Mouse (Mus musculus) heart, embryonic 16.5 days (tissue): Measurements from ENCODE around the gene Galntl6. TPM values are rescaled to one million over a fixed set of nuclear protein-coding genes. Genes with fewer than 3 reads are reported as not detected.

Source experiments
- ATAC-seq: fragments of 200-750 bp; cut with Nextera tagmentation; replicated peaks from 2 replicates; pipeline ENCODE4 v1.8.0; 2017; ENCODE audit warnings: moderate number of reproducible peaks; ENCODE audit not compliant: insufficient read depth, low FRiP score; ENCODE audit errors: extremely low read depth
- H3K27ac ChIP-seq: fragments of 300-500 bp; sonication (generic); 2 replicates; pipeline ENCODE4 v1.5.1; 2014; ENCODE audit warnings: mild to moderate bottlenecking, low read length, control low read depth, moderate library complexity
- H3K27me3 ChIP-seq: fragments of 300-500 bp; sonication (generic); 2 replicates; pipeline ENCODE4 v1.6.1; 2014; ENCODE audit warnings: low read length, mixed read lengths; ENCODE audit not compliant: control insufficient read depth, insufficient read depth
- H3K36me3 ChIP-seq: fragments of 300-500 bp; sonication (generic); 2 replicates; pipeline ENCODE4 v1.6.1; 2014; ENCODE audit not compliant: control insufficient read depth, insufficient read depth
- H3K4me1 ChIP-seq: fragments of 300-500 bp; sonication (generic); 2 replicates; pipeline ENCODE4 v1.6.1; 2014; ENCODE audit warnings: low read length, mixed read lengths; ENCODE audit not compliant: control insufficient read depth, insufficient read depth
- H3K4me2 ChIP-seq: fragments of 300-500 bp; sonication (generic); 2 replicates; pipeline ENCODE4 v1.6.1; 2014; ENCODE audit warnings: low read depth, mild to moderate bottlenecking, control low read depth, low read length
- H3K4me3 ChIP-seq: fragments of 300-500 bp; sonication (generic); 2 replicates; pipeline ENCODE4 v1.5.1; 2014; ENCODE audit warnings: mild to moderate bottlenecking, control low read depth, low read length
- H3K9ac ChIP-seq: fragments of 300-500 bp; sonication (generic); 2 replicates; pipeline ENCODE4 v1.6.1; 2014; ENCODE audit warnings: low read length, control low read depth
- H3K9me3 ChIP-seq: fragments of 300-500 bp; sonication (generic); replicated peaks from 2 replicates; pipeline ENCODE4 v1.6.1; 2016; ENCODE audit warnings: low read length; ENCODE audit not compliant: control insufficient read depth
- WGBS: fragments of 180-500 bp; shearing (Covaris S2); extraction: QIAGEN DNeasy Blood & Tissue Kit; methylation state at CpG from one replicate; pipeline ENCODE4 v1.1.7; 2014; 5-methylcytosine and 5-hydroxymethylcytosine counted together
- polyA plus RNA-seq: library from polyadenylated mRNA; unstranded; fragments of >200 nt; fragmentation: Nextera tagmentation; extraction: Ambion mirVana; gene quantifications from 2 replicates; pipeline ENCODE4 v1.2.1, GENCODE M21; 2015

Galntl6 gene
- polyA plus RNA-seq, 1 experiment from 2014 or later = 0.03 TPM

DNA sequence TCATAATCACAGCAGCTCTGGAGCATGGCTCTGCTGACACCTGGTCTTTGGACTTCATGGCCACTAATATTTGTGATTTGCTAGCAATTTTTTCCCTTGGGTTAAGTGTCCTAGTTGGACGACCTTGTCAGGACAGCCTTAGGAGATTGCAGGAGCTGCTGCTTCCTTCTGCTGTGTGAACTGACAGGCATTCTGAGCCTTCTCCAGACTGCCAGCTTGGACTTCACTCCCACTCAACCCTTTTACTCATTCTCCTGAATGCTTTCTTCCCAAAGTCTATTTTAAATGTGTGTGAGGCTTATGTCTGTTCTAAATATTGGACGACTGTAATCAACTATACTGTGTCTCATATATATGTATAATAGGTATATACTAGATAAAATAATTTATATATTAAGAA, 971.3 kb downstream of the Galntl6 start:
- H3K27me3 ChIP-seq = no peaks in the 10 kb centered on the region; the same call in 1 of the 2 replicates
- no peak overlapping the region for H3K4me2 ChIP-seq
- ATAC-seq = no peak
- no peak overlapping the region for H3K27ac ChIP-seq
- no peak overlapping the region for H3K9ac ChIP-seq
- no peaks in the 10 kb centered on the region for H3K36me3 ChIP-seq
- no peaks in the 10 kb centered on the region for H3K4me1 ChIP-seq
- H3K4me3 ChIP-seq = no peak overlapping the region
- H3K9me3 ChIP-seq = no peaks in the 10 kb centered on the region
- 51% methylated on average over 2 of the region's 2 CpGs for WGBS

- Histone ChIP-seq H3K27ac (no peak overlapping the region), H3K9me3 (no peaks in the 10 kb centered on the region), H3K36me3 (no peaks in the 10 kb centered on the region), H3K27me3 (no peaks in the 10 kb centered on the region; the same call in 1 of the 2 replicates), H3K4me1 (no peaks in the 10 kb centered on the region; the same call in 1 of the 2 replicates), H3K4me3 (0 out of 2 replicates have a peak overlapping the region, but pooled peaks have one; percentile 7), H3K9ac (no peak overlapping the region), H3K4me2 (peak overlapping the region; percentile 39)
- WGBS = 58% methylated on average over 5 of the region's 5 CpGs
- ATAC-seq = no peak
These were observed 972.5 kb downstream of the Galntl6 start for GRCm38 (mm10) chr8:57939856-57940420.

GRCm38 (mm10) chr8:57939177-57939855, 973.1 kb downstream of the Galntl6 start:
- Histone ChIP-seq H3K4me2 (peak overlapping the region; percentile 39), H3K27me3 (no peaks in the 10 kb centered on the region; the same call in 1 of the 2 replicates), H3K27ac (no peak overlapping the region), H3K36me3 (no peaks in the 10 kb centered on the region), H3K4me3 (0 out of 2 replicates have a peak overlapping the region, but pooled peaks have one; percentile 7), H3K4me1 (no peaks in the 10 kb centered on the region; the same call in 1 of the 2 replicates), H3K9me3 (no peaks in the 10 kb centered on the region), H3K9ac (no peak overlapping the region)
- no peak; the same call in 1 of the 2 replicates for ATAC-seq
- WGBS = 23% methylated on average over 8 of the region's 8 CpGs

- Histone ChIP-seq H3K4me3 (no peak overlapping the region), H3K27ac (no peak overlapping the region), H3K4me2 (no peak overlapping the region), H3K36me3 (no peaks in the 10 kb centered on the region), H3K27me3 (no peaks in the 10 kb centered on the region), H3K9me3 (no peaks in the 10 kb centered on the region; the same call in 1 of the 2 replicates), H3K4me1 (no peaks in the 10 kb centered on the region), H3K9ac (no peak overlapping the region)
- WGBS = 18% methylated on average over 6 of the region's 6 CpGs
- ATAC-seq = no peak
These were observed 985.4 kb downstream of the Galntl6 start for GRCm38 (mm10) chr8:57927074-57927473.

DNA sequence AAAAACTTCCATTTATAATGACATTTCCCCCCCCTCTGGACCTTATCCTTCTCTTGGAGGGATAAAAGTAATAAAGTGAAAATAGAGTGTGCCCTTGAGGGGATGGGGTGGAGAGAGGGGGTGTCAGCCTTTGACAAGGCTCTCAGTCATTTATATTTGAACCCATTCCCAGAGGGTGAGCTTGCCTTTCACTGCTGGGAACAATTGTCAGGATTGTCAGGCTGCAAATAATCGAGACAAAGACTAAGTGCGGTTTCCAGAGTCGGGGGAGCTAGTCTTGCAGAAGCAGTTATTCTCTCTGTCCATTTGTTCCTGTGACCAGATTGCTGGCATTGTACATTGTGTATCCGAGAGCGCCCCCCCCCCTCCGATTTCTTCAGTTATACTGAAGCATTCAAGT, 988.9 kb downstream of the Galntl6 start:
- 77% methylated on average over 6 of the region's 6 CpGs for WGBS
- no peak overlapping the region for H3K27ac ChIP-seq
- no peaks in the 10 kb centered on the region for H3K27me3 ChIP-seq
- no peaks in the 10 kb centered on the region for H3K4me1 ChIP-seq
- H3K4me3 ChIP-seq = no peak overlapping the region
- H3K36me3 ChIP-seq = no peaks in the 10 kb centered on the region
- no peak overlapping the region for H3K9ac ChIP-seq
- no peaks in the 10 kb centered on the region for H3K9me3 ChIP-seq
- no peak overlapping the region for H3K4me2 ChIP-seq
- no peak for ATAC-seq

- H3K36me3 ChIP-seq = no peaks in the 10 kb centered on the region
- no peak overlapping the region for H3K27ac ChIP-seq
- H3K4me1 ChIP-seq = no peaks in the 10 kb centered on the region
- no peaks in the 10 kb centered on the region for H3K9me3 ChIP-seq
- no peak for ATAC-seq
- 77% methylated on average over 6 of the region's 6 CpGs for WGBS
- no peak overlapping the region for H3K4me2 ChIP-seq
- no peaks in the 10 kb centered on the region for H3K27me3 ChIP-seq
- H3K4me3 ChIP-seq = no peak overlapping the region
- H3K9ac ChIP-seq = no peak overlapping the region
These were observed 989.3 kb downstream of the Galntl6 start for GRCm38 (mm10) chr8:57923130-57923529.

GRCm38 (mm10) chr8:57922214-57923070, 990.0 kb downstream of the Galntl6 start:
- ATAC-seq = no peak
- no peaks in the 10 kb centered on the region for H3K9me3 ChIP-seq
- H3K27ac ChIP-seq = no peak overlapping the region
- WGBS = 75% methylated on average over 6 of the region's 6 CpGs
- H3K4me1 ChIP-seq = no peaks in the 10 kb centered on the region
- H3K36me3 ChIP-seq = no peaks in the 10 kb centered on the region
- no peak overlapping the region for H3K4me2 ChIP-seq
- no peaks in the 10 kb centered on the region for H3K27me3 ChIP-seq
- no peak overlapping the region for H3K9ac ChIP-seq
- H3K4me3 ChIP-seq = no peak overlapping the region

DNA sequence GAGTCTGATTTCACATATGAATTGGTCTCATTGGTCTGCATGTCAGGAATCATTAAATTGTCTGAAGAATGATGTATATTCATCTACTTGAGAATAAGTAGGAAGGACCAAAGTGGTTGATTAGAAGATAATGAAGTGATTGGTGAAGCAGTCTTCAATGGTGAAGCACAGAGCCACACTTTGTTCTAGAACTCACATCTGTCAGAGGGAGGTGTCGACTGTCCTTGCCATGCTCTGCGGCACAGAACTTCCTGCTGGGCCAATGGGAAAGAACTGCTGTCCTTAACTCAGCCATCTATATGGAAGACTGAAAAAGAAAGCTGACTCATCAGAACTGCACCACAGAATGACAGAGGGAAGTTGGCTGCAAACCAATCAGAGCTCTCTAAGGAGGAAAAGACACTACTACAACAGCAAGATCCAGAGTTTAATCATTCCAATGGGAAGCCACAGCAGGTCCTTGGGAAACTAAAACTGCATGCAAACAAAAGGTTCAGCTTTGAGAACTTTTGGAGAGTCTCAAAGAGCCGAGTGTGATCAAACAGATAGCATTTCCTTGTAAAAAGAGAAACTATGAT, 992.0 kb downstream of the Galntl6 start:
- no peaks in the 10 kb centered on the region for H3K27me3 ChIP-seq
- H3K4me3 ChIP-seq = no peak overlapping the region
- no peak overlapping the region for H3K27ac ChIP-seq
- no peaks in the 10 kb centered on the region for H3K36me3 ChIP-seq
- no peak overlapping the region for H3K4me2 ChIP-seq
- H3K4me1 ChIP-seq = no peaks in the 10 kb centered on the region
- no peaks in the 10 kb centered on the region for H3K9me3 ChIP-seq
- ATAC-seq = no peak
- WGBS = 76% methylated on average over 3 of the region's 3 CpGs
- no peak overlapping the region for H3K9ac ChIP-seq
